Comparison of ENCODE assay signal across 7 mouse cellular contexts in the genomic region with DNA sequence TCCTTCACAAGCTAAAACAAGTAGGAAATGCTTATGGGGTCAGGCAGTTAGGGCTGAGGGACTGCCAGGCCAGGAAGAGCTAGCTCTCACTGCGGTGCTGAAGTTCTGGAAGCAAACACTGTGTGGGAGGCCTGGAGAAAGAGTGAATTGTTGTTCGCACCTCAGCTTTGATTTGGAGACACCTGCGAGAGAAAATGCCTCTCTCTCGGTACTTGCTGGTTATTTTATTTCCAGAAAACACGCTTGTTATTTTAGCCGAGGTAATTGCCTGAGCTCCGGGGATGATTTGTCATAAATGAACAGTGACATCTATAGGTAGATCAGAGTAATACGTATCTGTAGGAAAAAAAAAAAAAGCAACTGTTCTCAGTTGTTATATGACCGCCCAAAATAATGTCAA.
DNase-seq lines count a peak whose midpoint lies in the region; ATAC-seq and TF ChIP-seq lines count a peak whose summit lies in the region.

No protein-coding gene starts in this region.

- ATAC-seq in lung, postnatal 0 days, result no peak
- ATAC-seq in forebrain, postnatal 0 days, result peak; percentile 25; the same call in 1 of the 2 replicates
- ATAC-seq in liver, embryonic 11.5 days (replicated peaks; ENCODE audit: low FRiP score), result no peak

- H3K4me3 ChIP-seq in lung, postnatal 0 days (ENCODE audit: low read depth, low read length), result no peak overlapping the region
- H3K4me3 ChIP-seq in forebrain, postnatal 0 days (ENCODE audit: low read depth, low read length), result no peak overlapping the region
- H3K4me3 ChIP-seq in liver, embryonic 11.5 days (ENCODE audit: low read depth, low read length), result no peak overlapping the region

- WGBS in lung, postnatal 0 days, result 2% methylated on average over 9 of the region's 9 CpGs
- WGBS in forebrain, postnatal 0 days, result 3% methylated on average over 9 of the region's 9 CpGs
- 14% methylated on average over 9 of the region's 9 CpGs for WGBS in liver, embryonic 11.5 days

- H3K9me3 ChIP-seq in lung, postnatal 0 days (ENCODE audit: low read length), result no peaks in the 10 kb centered on the region
- H3K9me3 ChIP-seq in forebrain, postnatal 0 days (ENCODE audit: low read length), result no peaks in the 10 kb centered on the region
- 0 out of 2 replicates have a peak, but pooled peaks cover under 1% of the 10 kb centered on the region for H3K9me3 ChIP-seq in liver, embryonic 11.5 days (ENCODE audit: control insufficient read depth, low read length)

- DNase-seq in lung, postnatal 0 days (ENCODE audit: low spot score), result peak; percentile 68
- no peak for DNase-seq in lung, postnatal 10 days
- peak; percentile 42 for DNase-seq in cerebellum, adult 8-10 months
- peak; percentile 78 for DNase-seq in forebrain, postnatal 0 days
- DNase-seq in liver, embryonic 11.5 days (ENCODE audit: low spot score), result no peak
- no peak for DNase-seq in ovary, postnatal 14 days (ENCODE audit: low spot score)
- DNase-seq in thymus, adult 18-20 months, result no peak

- no peaks in the 10 kb centered on the region for H3K36me3 ChIP-seq in lung, postnatal 0 days (ENCODE audit: insufficient read depth, low read length)
- H3K36me3 ChIP-seq in forebrain, postnatal 0 days (ENCODE audit: insufficient read depth), result no peaks in the 10 kb centered on the region
- no peaks in the 10 kb centered on the region for H3K36me3 ChIP-seq in liver, embryonic 11.5 days (ENCODE audit: control insufficient read depth, insufficient read depth, low read length)

- no peak for TF ChIP-seq EP300 in lung, postnatal 0 days (IDR thresholded peaks at IDR 0.05)

- H3K9ac ChIP-seq in lung, postnatal 0 days (replicated peaks; ENCODE audit: low read depth), result no peak overlapping the region
- H3K9ac ChIP-seq in forebrain, postnatal 0 days, result no peak overlapping the region
- no peak overlapping the region for H3K9ac ChIP-seq in liver, embryonic 11.5 days (ENCODE audit: low read depth, low read length)

- no peaks in the 10 kb centered on the region for H3K27me3 ChIP-seq in lung, postnatal 0 days (replicated peaks; ENCODE audit: insufficient read depth, low read length)
- H3K27me3 ChIP-seq in forebrain, postnatal 0 days (ENCODE audit: insufficient read depth, low read length), result no peaks in the 10 kb centered on the region
- no peaks in the 10 kb centered on the region; the same call in 1 of the 2 replicates for H3K27me3 ChIP-seq in liver, embryonic 11.5 days (replicated peaks; ENCODE audit: control insufficient read depth, insufficient read depth, low read length)

- H3K4me2 ChIP-seq in lung, postnatal 0 days (replicated peaks; ENCODE audit: low read depth, low read length), result no peak overlapping the region
- H3K4me2 ChIP-seq in forebrain, postnatal 0 days (ENCODE audit: low read depth), result peak overlapping the region; percentile 21; the same call in 1 of the 2 replicates
- H3K4me2 ChIP-seq in liver, embryonic 11.5 days, result peak overlapping the region; percentile 35; the same call in 1 of the 2 replicates

- no peaks in the 10 kb centered on the region for H3K4me1 ChIP-seq in lung, postnatal 0 days (ENCODE audit: insufficient read depth, low read depth, low read length)
- H3K4me1 ChIP-seq in forebrain, postnatal 0 days (ENCODE audit: insufficient read depth), result no peaks in the 10 kb centered on the region
- no peaks in the 10 kb centered on the region for H3K4me1 ChIP-seq in liver, embryonic 11.5 days (replicated peaks; ENCODE audit: control insufficient read depth, insufficient read depth, low read length)

- TF ChIP-seq CTCF in lung, postnatal 0 days (IDR thresholded peaks at IDR 0.05), result peak; percentile 49
- TF ChIP-seq CTCF in forebrain, postnatal 0 days (IDR thresholded peaks at IDR 0.05; ENCODE audit: low read depth), result peak; percentile 68

- H3K27ac ChIP-seq in lung, postnatal 0 days (ENCODE audit: low read length), result no peak overlapping the region
- H3K27ac ChIP-seq in forebrain, postnatal 0 days (ENCODE audit: low read depth, low read length), result no peak overlapping the region
- no peak overlapping the region for H3K27ac ChIP-seq in liver, embryonic 11.5 days (ENCODE audit: low read depth, low read length)

Comparison
In these comparisons a context has a peak if more than half of its experiments do, and no peak if none do; other contexts are left out.
1. DNase-seq: peak in lung, postnatal 0 days (single experiment), cerebellum, adult 8-10 months (single experiment) and forebrain, postnatal 0 days (single experiment); none in lung, postnatal 10 days (single experiment), liver, embryonic 11.5 days (single experiment), ovary, postnatal 14 days (single experiment) and thymus, adult 18-20 months (0 of 2).